In genomic region chr4:107538116-107538515, GRCm38 (mm10) we compare ENCODE assay signal across 11 mouse cellular contexts.
DNase-seq lines count a peak whose midpoint lies in the region; ATAC-seq lines count a peak whose summit lies in the region.
"Had no signal": no experiment of that assay in that cellular context is flagged by ENCODE, and none has a peak within 500 bp of the region (broad histone marks: within the 10 kb centered on the region; RNA-seq: fewer than 3 reads in every experiment).

No protein-coding gene starts in this region.

- H3K27ac ChIP-seq in hindbrain, embryonic 11.5 days (ENCODE audit: low read depth, low read length): no peak overlapping the region
- H3K27ac ChIP-seq: stomach, embryonic 15.5 days had no signal

- H3K27me3 ChIP-seq in hindbrain, embryonic 11.5 days (ENCODE audit: control insufficient read depth, insufficient read depth, low read length): no peaks in the 10 kb centered on the region
- H3K27me3 ChIP-seq: stomach, embryonic 15.5 days had no signal

- WGBS in hindbrain, embryonic 11.5 days: 41% methylated on average over 13 of the region's 13 CpGs

- H3K36me3 ChIP-seq in hindbrain, embryonic 11.5 days (ENCODE audit: control insufficient read depth, insufficient read depth, low read length): no peaks in the 10 kb centered on the region
- H3K36me3 ChIP-seq: stomach, embryonic 15.5 days had no signal

- no peak overlapping the region for H3K4me3 ChIP-seq in hindbrain, embryonic 11.5 days (ENCODE audit: low read depth, low read length)
- H3K4me3 ChIP-seq: stomach, embryonic 15.5 days had no signal

- peak; percentile 23 for DNase-seq in gastrocnemius, adult 18-20 months (ENCODE audit: low spot score)
- no peak for DNase-seq in gastrocnemius, postnatal 25 days
- peak; percentile 36 for DNase-seq in 3T3-L1 (ENCODE audit: low read depth, low spot score)
- DNase-seq in cerebellum, postnatal 25 days: peak; percentile 74 to 82
- peak; percentile 46 for DNase-seq in hindbrain, embryonic 11.5 days (ENCODE audit: low spot score)
- DNase-seq in urinary bladder, postnatal 25 days (ENCODE audit: low spot score): no peak
- DNase-seq in heart, adult 9 months (ENCODE audit: low spot score in 2 of 2): no peak
- no peak for DNase-seq in ovary, adult 18-20 months (ENCODE audit: low spot score)
- DNase-seq: lung, adult 2 months; right cerebral cortex, adult 18-20 months had no signal

- H3K9me3 ChIP-seq in hindbrain, embryonic 11.5 days (ENCODE audit: control insufficient read depth, low read length): no peaks in the 10 kb centered on the region
- H3K9me3 ChIP-seq: stomach, embryonic 15.5 days had no signal

- no peaks in the 10 kb centered on the region for H3K4me1 ChIP-seq in hindbrain, embryonic 11.5 days (replicated peaks; ENCODE audit: control insufficient read depth, insufficient read depth, low read length)
- H3K4me1 ChIP-seq: stomach, embryonic 15.5 days had no signal

- ATAC-seq in hindbrain, embryonic 11.5 days (ENCODE audit: low FRiP score): 0 out of 2 replicates have a peak, but pooled peaks have one; percentile 45

- no peak overlapping the region for H3K4me2 ChIP-seq in hindbrain, embryonic 11.5 days (replicated peaks; ENCODE audit: low read depth, low read length)
- H3K4me2 ChIP-seq: stomach, embryonic 15.5 days had no signal

- H3K9ac ChIP-seq in hindbrain, embryonic 11.5 days (ENCODE audit: low read depth, low read length): no peak overlapping the region
- H3K9ac ChIP-seq: stomach, embryonic 15.5 days had no signal

Comparison
In these comparisons a context has a peak if more than half of its experiments do, and no peak if none do; other contexts are left out.
1. DNase-seq: peak in gastrocnemius, adult 18-20 months (single experiment), 3T3-L1 (single experiment), cerebellum, postnatal 25 days (2 of 2) and hindbrain, embryonic 11.5 days (single experiment); none in gastrocnemius, postnatal 25 days (single experiment), urinary bladder, postnatal 25 days (single experiment), heart, adult 9 months (0 of 2) and ovary, adult 18-20 months (single experiment).